Mouse (Mus musculus): ENCODE data around the gene Asb11. TPM values are rescaled to one million over a fixed set of nuclear protein-coding genes. Genes with fewer than 3 reads are reported as not detected.

Gene Asb11
- polyA plus RNA-seq, 1 experiment from 2014 or later: 0.72 TPM

DNA sequence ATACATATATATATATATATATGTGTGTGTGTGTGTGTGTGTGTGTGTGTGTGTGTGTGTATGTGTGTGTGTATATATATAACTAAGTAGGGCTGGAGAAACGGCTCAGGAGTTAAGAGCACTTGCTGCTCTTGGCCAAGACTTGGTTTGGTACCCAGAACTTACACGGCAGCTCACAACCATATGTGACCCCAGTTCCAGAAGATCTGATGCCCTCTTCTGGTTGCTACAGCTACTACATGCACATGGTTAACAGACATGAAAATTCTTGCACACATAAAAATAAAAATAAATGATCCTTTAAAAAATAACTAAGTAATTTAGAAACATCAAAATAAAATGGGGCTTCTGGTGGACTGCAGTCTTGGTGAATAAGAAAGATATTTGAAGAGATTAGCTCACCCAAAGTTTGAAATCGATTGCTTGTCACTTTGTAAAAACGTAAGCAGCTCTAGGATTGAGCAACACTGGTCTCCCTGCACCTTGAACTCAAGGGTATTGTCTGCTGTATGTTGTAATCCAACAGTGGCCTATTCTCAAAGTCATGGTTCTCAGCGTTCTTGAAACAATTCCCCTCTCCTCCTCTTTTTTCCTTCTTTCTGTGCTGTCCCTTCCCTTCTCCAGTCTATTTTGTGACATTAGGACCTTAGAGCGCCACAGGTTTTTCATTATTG, 22.5 kb downstream of the Asb11 start:
- 74% methylated on average over 6 of the region's 6 CpGs for WGBS

DNA sequence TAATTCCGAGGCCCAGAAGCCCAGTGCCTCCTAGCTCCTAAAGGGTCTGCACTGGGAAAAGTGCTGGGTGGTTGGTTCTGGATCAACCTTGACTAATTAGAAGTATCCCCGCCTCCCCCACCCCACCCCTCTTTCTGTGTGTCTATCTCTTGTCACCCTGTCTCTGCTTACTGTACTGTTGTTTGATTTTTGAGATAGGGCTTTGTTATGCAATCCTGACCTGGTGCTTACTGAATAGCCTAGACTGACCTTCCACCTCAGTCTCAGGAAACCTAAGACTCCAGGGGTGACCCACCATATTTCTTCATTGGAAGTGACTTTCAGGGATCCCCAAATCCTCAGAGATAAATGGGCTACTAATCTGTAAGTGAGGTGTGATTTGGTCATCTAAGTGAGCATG, 65.5 kb downstream of the Asb11 start:
- Histone ChIP-seq H3K9me3 (replicated peaks; ENCODE audit: control insufficient read depth, low read length) (no peaks in the 10 kb centered on the region), H3K36me3 (ENCODE audit: control insufficient read depth, insufficient read depth, low read length) (no peaks in the 10 kb centered on the region), H3K4me2 (ENCODE audit: low read depth, low read length) (no peak overlapping the region), H3K4me1 (ENCODE audit: control insufficient read depth, insufficient read depth, low read length) (no peaks in the 10 kb centered on the region), H3K27ac (ENCODE audit: low read length) (no peak overlapping the region), H3K4me3 (replicated peaks; ENCODE audit: low read length) (no peak overlapping the region), H3K27me3 (ENCODE audit: control insufficient read depth, insufficient read depth, low read length) (no peaks in the 10 kb centered on the region), H3K9ac (ENCODE audit: low read length) (no peak overlapping the region)
- no peak for ATAC-seq (ENCODE audit: insufficient read depth, low FRiP score)
- 77% methylated on average over 2 of the region's 2 CpGs for WGBS

More for the DNA sequence above, 22.5 kb downstream of the Asb11 start:
- Histone ChIP-seq H3K4me2 (ENCODE audit: low read depth, low read length) (no peak overlapping the region), H3K9ac (ENCODE audit: low read length) (no peak overlapping the region), H3K4me3 (replicated peaks; ENCODE audit: low read length) (no peak overlapping the region), H3K9me3 (replicated peaks; ENCODE audit: control insufficient read depth, low read length) (no peaks in the 10 kb centered on the region), H3K27me3 (ENCODE audit: control insufficient read depth, insufficient read depth, low read length) (no peaks in the 10 kb centered on the region; the same call in 1 of the 2 replicates), H3K27ac (ENCODE audit: low read length) (no peak overlapping the region), H3K4me1 (ENCODE audit: control insufficient read depth, insufficient read depth, low read length) (no peaks in the 10 kb centered on the region), H3K36me3 (ENCODE audit: control insufficient read depth, insufficient read depth, low read length) (no peaks in the 10 kb centered on the region)
- ATAC-seq (ENCODE audit: insufficient read depth, low FRiP score): no peak

GRCm38 (mm10) chrX:164505709-164506498, 69.1 kb downstream of the Asb11 start, which contains the start of gene Asb9:
Gene Asb9, plus strand, starts transcription at chrX:164506327.
- Histone ChIP-seq H3K27me3 (ENCODE audit: control insufficient read depth, insufficient read depth, low read length) (no peaks in the 10 kb centered on the region), H3K27ac (ENCODE audit: low read length) (no peak within 1 kb of the TSS)

DNA sequence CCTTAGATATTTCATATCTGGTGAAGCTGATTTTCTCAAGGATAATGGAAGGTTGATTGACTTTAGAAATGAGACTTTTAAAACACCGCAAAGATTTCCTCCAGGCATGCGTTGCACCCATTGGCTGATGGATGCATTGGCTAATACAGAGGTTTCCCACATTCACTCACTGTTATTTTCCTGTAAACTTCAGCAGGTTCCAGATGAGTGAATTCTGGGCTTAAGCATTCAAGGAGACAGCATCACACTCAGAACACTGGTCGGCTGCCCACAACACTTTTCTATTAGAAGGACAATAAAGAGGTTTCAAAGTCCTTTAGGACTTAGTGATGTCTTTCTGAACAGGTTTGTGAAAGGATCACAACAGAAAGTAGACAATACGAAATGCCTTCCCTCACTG, 70.3 kb downstream of the Asb11 start:
- Histone ChIP-seq H3K36me3 (ENCODE audit: control insufficient read depth, insufficient read depth, low read length) (no peaks in the 10 kb centered on the region), H3K4me1 (ENCODE audit: control insufficient read depth, insufficient read depth, low read length) (no peaks in the 10 kb centered on the region), H3K9me3 (replicated peaks; ENCODE audit: control insufficient read depth, low read length) (no peaks in the 10 kb centered on the region), H3K4me3 (replicated peaks; ENCODE audit: low read length) (no peak overlapping the region), H3K27ac (ENCODE audit: low read length) (no peak overlapping the region), H3K4me2 (ENCODE audit: low read depth, low read length) (no peak overlapping the region), H3K27me3 (ENCODE audit: control insufficient read depth, insufficient read depth, low read length) (no peaks in the 10 kb centered on the region), H3K9ac (ENCODE audit: low read length) (no peak overlapping the region)
- no peak for ATAC-seq (ENCODE audit: insufficient read depth, low FRiP score)
- 87% methylated on average over 4 of the region's 4 CpGs for WGBS

More at GRCm38 (mm10) chrX:164505709-164506498, 69.1 kb downstream of the Asb11 start, which contains the start of gene Asb9:
- Histone ChIP-seq H3K4me1 (ENCODE audit: control insufficient read depth, insufficient read depth, low read length) (no peaks in the 10 kb centered on the region), H3K36me3 (ENCODE audit: control insufficient read depth, insufficient read depth, low read length) (no peaks in the 10 kb centered on the region), H3K4me2 (ENCODE audit: low read depth, low read length) (no peak within 1 kb of the TSS), H3K9me3 (replicated peaks; ENCODE audit: control insufficient read depth, low read length) (no peaks in the 10 kb centered on the region), H3K4me3 (replicated peaks; ENCODE audit: low read length) (no peak within 1 kb of the TSS), H3K9ac (ENCODE audit: low read length) (no peak within 1 kb of the TSS)
- 70% methylated on average over 10 of the region's 10 CpGs for WGBS
- no peak for ATAC-seq (ENCODE audit: insufficient read depth, low FRiP score)

DNA sequence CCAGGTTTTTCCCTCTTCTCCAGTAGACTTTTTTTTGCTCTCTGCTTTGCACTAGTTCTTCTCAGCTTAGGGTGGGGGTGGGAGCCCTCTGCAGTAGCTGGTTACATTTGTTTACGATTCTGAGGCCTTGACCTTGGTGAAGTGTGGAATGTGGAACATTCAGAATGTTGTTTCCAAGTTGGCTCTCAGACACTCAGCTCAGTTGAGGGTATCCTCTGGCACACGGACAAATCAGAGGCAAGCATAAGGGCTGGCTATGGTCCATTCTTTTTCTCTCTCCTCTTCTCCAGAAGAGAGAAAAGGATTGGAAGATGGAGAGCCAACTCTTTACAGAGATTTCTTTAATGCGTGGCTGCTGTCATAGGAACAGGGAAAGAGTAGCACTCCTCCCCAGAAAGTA, 71.9 kb downstream of the Asb11 start:
- Histone ChIP-seq H3K27me3 (ENCODE audit: control insufficient read depth, insufficient read depth, low read length) (no peaks in the 10 kb centered on the region), H3K9ac (ENCODE audit: low read length) (no peak overlapping the region), H3K4me1 (ENCODE audit: control insufficient read depth, insufficient read depth, low read length) (no peaks in the 10 kb centered on the region), H3K36me3 (ENCODE audit: control insufficient read depth, insufficient read depth, low read length) (no peaks in the 10 kb centered on the region), H3K4me3 (replicated peaks; ENCODE audit: low read length) (no peak overlapping the region), H3K4me2 (ENCODE audit: low read depth, low read length) (no peak overlapping the region), H3K27ac (ENCODE audit: low read length) (no peak overlapping the region), H3K9me3 (replicated peaks; ENCODE audit: control insufficient read depth, low read length) (no peaks in the 10 kb centered on the region)
- no peak for ATAC-seq (ENCODE audit: insufficient read depth, low FRiP score)
- 37% methylated on average over 3 of the region's 3 CpGs for WGBS

Other genes with a start within 250 kb of the Asb11 start
- 0.70 and 0.89 TPM in 2 replicates for gene Bmx, start 178.8 kb upstream of the Asb11 start, polyA plus RNA-seq (2015; fragmentation: Nextera tagmentation; extraction: Ambion mirVana)
- 10.5 and 10.9 TPM in 2 replicates for gene Pir, start 167.6 kb upstream of the Asb11 start, polyA plus RNA-seq (2015; fragmentation: Nextera tagmentation; extraction: Ambion mirVana)
- gene Vegfd, start 63.6 kb upstream of the Asb11 start, polyA plus RNA-seq (2015; fragmentation: Nextera tagmentation; extraction: Ambion mirVana): 8.3 and 9.9 TPM in 2 replicates
- 14.9 and 15.5 TPM in 2 replicates for gene Piga, start 17.2 kb upstream of the Asb11 start, polyA plus RNA-seq (2015; fragmentation: Nextera tagmentation; extraction: Ambion mirVana)
- gene Asb9, start 69.3 kb downstream of the Asb11 start, polyA plus RNA-seq (2015; fragmentation: Nextera tagmentation; extraction: Ambion mirVana): not detected in 2 replicates